Mouse (Mus musculus): ENCODE measurements at regions not wholly inside any gene's neighbourhood (a gene's known extent, or its start where the extent isn't known, plus 50 kb on each side); places are given as distances from the start of the nearest gene placed in this dataset.

GRCm38 (mm10) chr13:44306275-44307050, 422.8 kb upstream of the Jarid2 start:
- Histone ChIP-seq H3K4me3 (ENCODE audit: insufficient read depth, poor library complexity, severe bottlenecking) (no peak overlapping the region), H3K36me3 (ENCODE audit: control insufficient read depth, insufficient read depth) (no peaks in the 10 kb centered on the region), H3ac (ENCODE audit: control insufficient read depth, insufficient read length, low read depth) (no peak overlapping the region), H3K27me3 (ENCODE audit: control insufficient read depth, insufficient read depth, insufficient read length) (no peaks in the 10 kb centered on the region), H3K79me2 (ENCODE audit: control insufficient read depth, insufficient read depth) (no peaks in the 10 kb centered on the region), H3K79me3 (ENCODE audit: low read depth) (no peaks in the 10 kb centered on the region)
- TF ChIP-seq MYOG (IDR thresholded peaks at IDR 0.05; ENCODE audit: control insufficient read depth, extremely low read depth, insufficient read length), result no peak
- TF ChIP-seq FOSL1 (IDR thresholded peaks at IDR 0.05; ENCODE audit: insufficient read depth, low read length, poor library complexity, severe bottlenecking), result no peak
- TF ChIP-seq CTCF (IDR thresholded peaks at IDR 0.05; ENCODE audit: control insufficient read depth, insufficient read depth, insufficient read length), result no peak
- TF ChIP-seq USF1 (IDR thresholded peaks at IDR 0.05; ENCODE audit: low read depth), result peak; percentile 13
- peak; percentile 61 for TF ChIP-seq MAX (IDR thresholded peaks at IDR 0.05)
- TF ChIP-seq MYOD1 (IDR thresholded peaks at IDR 0.05; ENCODE audit: control insufficient read depth, insufficient read length, low read depth), result no peak

GRCm38 (mm10) chr13:44308227-44308626, 421.0 kb upstream of the Jarid2 start:
- Histone ChIP-seq H3K4me3 (ENCODE audit: insufficient read depth, poor library complexity, severe bottlenecking) (no peak overlapping the region), H3K79me2 (ENCODE audit: control insufficient read depth, insufficient read depth) (no peaks in the 10 kb centered on the region), H3K27me3 (ENCODE audit: control insufficient read depth, insufficient read depth, insufficient read length) (no peaks in the 10 kb centered on the region), H3K79me3 (ENCODE audit: low read depth) (no peaks in the 10 kb centered on the region), H3K36me3 (ENCODE audit: control insufficient read depth, insufficient read depth) (no peaks in the 10 kb centered on the region), H3ac (ENCODE audit: control insufficient read depth, insufficient read length, low read depth) (no peak overlapping the region)
- no peak for TF ChIP-seq CTCF (IDR thresholded peaks at IDR 0.05; ENCODE audit: control insufficient read depth, insufficient read depth, insufficient read length)
- TF ChIP-seq MYOD1 (IDR thresholded peaks at IDR 0.05; ENCODE audit: control insufficient read depth, insufficient read length, low read depth), result no peak

GRCm38 (mm10) chr13:44312237-44312636, 417.0 kb upstream of the Jarid2 start:
- H3K4me3 ChIP-seq (ENCODE audit: insufficient read depth, poor library complexity, severe bottlenecking), result no peak overlapping the region
- TF ChIP-seq MAX (IDR thresholded peaks at IDR 0.05), result no peak
- TF ChIP-seq USF1 (IDR thresholded peaks at IDR 0.05; ENCODE audit: low read depth), result no peak
- TF ChIP-seq CEBPB (IDR thresholded peaks at IDR 0.05; ENCODE audit: low read depth), result no peak
- no peak for TF ChIP-seq FOSL1 (IDR thresholded peaks at IDR 0.05; ENCODE audit: insufficient read depth, low read length, poor library complexity, severe bottlenecking)
- TF ChIP-seq MYOD1 (IDR thresholded peaks at IDR 0.05; ENCODE audit: control insufficient read depth, insufficient read length, low read depth), result no peak
- no peak for TF ChIP-seq CTCF (IDR thresholded peaks at IDR 0.05; ENCODE audit: control insufficient read depth, insufficient read depth, insufficient read length)
- no peak for TF ChIP-seq MYOG (IDR thresholded peaks at IDR 0.05; ENCODE audit: control insufficient read depth, extremely low read depth, insufficient read length)
- H3K79me3 ChIP-seq (ENCODE audit: low read depth), result no peaks in the 10 kb centered on the region
- no peaks in the 10 kb centered on the region for H3K79me2 ChIP-seq (ENCODE audit: control insufficient read depth, insufficient read depth)
- no peaks in the 10 kb centered on the region for H3K27me3 ChIP-seq (ENCODE audit: control insufficient read depth, insufficient read depth, insufficient read length)
- no peaks in the 10 kb centered on the region for H3K36me3 ChIP-seq (ENCODE audit: control insufficient read depth, insufficient read depth)
- no peak overlapping the region for H3ac ChIP-seq (ENCODE audit: control insufficient read depth, insufficient read length, low read depth)

GRCm38 (mm10) chr13:44316747-44317446, 412.4 kb upstream of the Jarid2 start:
- H3K36me3 ChIP-seq (ENCODE audit: control insufficient read depth, insufficient read depth), result no peaks in the 10 kb centered on the region
- TF ChIP-seq FOSL1 (IDR thresholded peaks at IDR 0.05; ENCODE audit: insufficient read depth, low read length, poor library complexity, severe bottlenecking) (no peak), MYOG (IDR thresholded peaks at IDR 0.05; ENCODE audit: control insufficient read depth, extremely low read depth, insufficient read length) (no peak), USF1 (IDR thresholded peaks at IDR 0.05; ENCODE audit: low read depth) (no peak), MAX (IDR thresholded peaks at IDR 0.05) (no peak)
- no peaks in the 10 kb centered on the region for H3K27me3 ChIP-seq (ENCODE audit: control insufficient read depth, insufficient read depth, insufficient read length)
- H3ac ChIP-seq (ENCODE audit: control insufficient read depth, insufficient read length, low read depth), result no peak overlapping the region
- no peaks in the 10 kb centered on the region for H3K79me3 ChIP-seq (ENCODE audit: low read depth)
- no peak overlapping the region for H3K4me3 ChIP-seq (ENCODE audit: insufficient read depth, poor library complexity, severe bottlenecking)
- H3K79me2 ChIP-seq (ENCODE audit: control insufficient read depth, insufficient read depth), result no peaks in the 10 kb centered on the region

GRCm38 (mm10) chr13:44317596-44317995, 411.7 kb upstream of the Jarid2 start:
- H3ac ChIP-seq (ENCODE audit: control insufficient read depth, insufficient read length, low read depth), result no peak overlapping the region
- H3K27me3 ChIP-seq (ENCODE audit: control insufficient read depth, insufficient read depth, insufficient read length), result no peaks in the 10 kb centered on the region
- H3K79me2 ChIP-seq (ENCODE audit: control insufficient read depth, insufficient read depth), result no peaks in the 10 kb centered on the region
- no peak for TF ChIP-seq MYOG (IDR thresholded peaks at IDR 0.05; ENCODE audit: control insufficient read depth, extremely low read depth, insufficient read length)
- no peak for TF ChIP-seq CEBPB (IDR thresholded peaks at IDR 0.05; ENCODE audit: low read depth)
- no peak for TF ChIP-seq CTCF (IDR thresholded peaks at IDR 0.05; ENCODE audit: control insufficient read depth, insufficient read depth, insufficient read length)
- no peak for TF ChIP-seq MYOD1 (IDR thresholded peaks at IDR 0.05; ENCODE audit: control insufficient read depth, insufficient read length, low read depth)
- TF ChIP-seq FOSL1 (IDR thresholded peaks at IDR 0.05; ENCODE audit: insufficient read depth, low read length, poor library complexity, severe bottlenecking), result no peak
- TF ChIP-seq MAX (IDR thresholded peaks at IDR 0.05), result no peak
- TF ChIP-seq USF1 (IDR thresholded peaks at IDR 0.05; ENCODE audit: low read depth), result no peak
- no peak overlapping the region for H3K4me3 ChIP-seq (ENCODE audit: insufficient read depth, poor library complexity, severe bottlenecking)
- no peaks in the 10 kb centered on the region for H3K79me3 ChIP-seq (ENCODE audit: low read depth)
- no peaks in the 10 kb centered on the region for H3K36me3 ChIP-seq (ENCODE audit: control insufficient read depth, insufficient read depth)

All from C2C12 (cell line).